In genomic region chr19:4279487-4279886, GRCm38 (mm10) we compare ENCODE assay signal across 13 mouse cellular contexts. TPM values are rescaled to one million over a fixed set of nuclear protein-coding genes. Genes with fewer than 3 reads are reported as not detected.
DNase-seq lines count a peak whose midpoint lies in the region; ATAC-seq and TF ChIP-seq lines count a peak whose summit lies in the region.
"Had no signal": no experiment of that assay in that cellular context is flagged by ENCODE, and none has a peak within 500 bp of the region (broad histone marks: within the 10 kb centered on the region; RNA-seq: fewer than 3 reads in every experiment).

No protein-coding gene starts in this region.

- peaks cover 7% of the 10 kb centered on the region; the same call in 1 of the 2 replicates for H3K9me3 ChIP-seq in embryonic facial prominence, embryonic 10.5 days
- H3K9me3 ChIP-seq: hindbrain, embryonic 13.5 days had no signal

- peaks cover 18% of the 10 kb centered on the region for H3K27me3 ChIP-seq in embryonic facial prominence, embryonic 10.5 days (replicated peaks; ENCODE audit: low read depth, poor library complexity, severe bottlenecking)

- peak; percentile 29 for TF ChIP-seq CTCF in left cerebral cortex, adult 2 months (IDR thresholded peaks at IDR 0.05)

- 89% methylated on average over 1 of the region's 1 CpGs for WGBS in embryonic facial prominence, embryonic 10.5 days

- H3K27ac ChIP-seq in left cerebral cortex, adult 2 months = no peak overlapping the region
- no peak overlapping the region for H3K27ac ChIP-seq in embryonic facial prominence, embryonic 10.5 days (replicated peaks)
- H3K27ac ChIP-seq: hindbrain, embryonic 13.5 days had no signal

- intact Hi-C loops in left cerebral cortex, adult 2 months (cut with DNase I) = no loop called here
- intact Hi-C loops in left cerebral cortex, postnatal 25 days (cut with DNase I) = no loop called here
- intact Hi-C loops in gastrocnemius, postnatal 14 days (cut with DNase I; ENCODE audit: low total_unique reads) = no loop called here

- peaks cover 20% of the 10 kb centered on the region for H3K4me1 ChIP-seq in embryonic facial prominence, embryonic 10.5 days

- H3K36me3 ChIP-seq in embryonic facial prominence, embryonic 10.5 days (replicated peaks) = peaks cover 6% of the 10 kb centered on the region

- peak; percentile 56 for DNase-seq in CD4-positive, CD25-positive, alpha-beta regulatory T cell, adult 2 months (ENCODE audit: low read depth, low spot score)
- DNase-seq in left cerebral cortex, adult 2 months (ENCODE audit: extremely low spot score in 1 of 2, low spot score in 2 of 2) = no peak
- DNase-seq in left cerebral cortex, postnatal 25 days (ENCODE audit: low spot score in 2 of 2) = no peak
- peak; percentile 53 for DNase-seq in A20 (ENCODE audit: low read depth, low spot score)
- DNase-seq in ZHBTc4 (ENCODE audit: low read depth, low spot score) = peak; percentile 88
- no peak for DNase-seq in gastrocnemius, postnatal 14 days
- DNase-seq in embryonic facial prominence, embryonic 10.5 days (ENCODE audit: low spot score) = no peak
- DNase-seq: kidney, postnatal 10 days; layer of hippocampus, postnatal 36 days had no signal

- ATAC-seq in CD4-positive, CD25-positive, alpha-beta regulatory T cell, adult 4 months = no peak
- ATAC-seq: activated CD4-positive, CD25-positive, alpha-beta regulatory T cell, adult 4 months had no signal

- H3K4me3 ChIP-seq in left cerebral cortex, adult 2 months = no peak overlapping the region
- H3K4me3 ChIP-seq in embryonic facial prominence, embryonic 10.5 days = no peak overlapping the region
- H3K4me3 ChIP-seq: erythroblast, embryonic 14.5 days; hindbrain, embryonic 13.5 days had no signal

RNA-seq across cellular contexts. Expression of gene Ankrd13d, which starts 3.5 kb away (rescaled TPM):
- 1 to 10 TPM; 2.4 to 2.5 TPM for polyA plus RNA-seq in CD4-positive, CD25-positive, alpha-beta regulatory T cell, adult 4 months (2017; shearing (Covaris generic))
- total RNA-seq in left cerebral cortex, adult 2 months (2021) = 10 to 100 TPM; 68.7 to 75.0 TPM
- total RNA-seq in left cerebral cortex, postnatal 25 days (2021) = 10 to 100 TPM; 70.0 to 76.6 TPM
- under 1 TPM; 0.62 to 0.90 TPM for total RNA-seq in gastrocnemius, postnatal 14 days (2021)
- polyA plus RNA-seq in embryonic facial prominence, embryonic 10.5 days (2016; fragmentation: Nextera tagmentation; extraction: Ambion mirVana) = 6.3 and 7.6 TPM in 2 replicates

RNA-seq across cellular contexts. Expression of gene Ssh3, which starts 10.5 kb away (rescaled TPM):
- 10 to 100 TPM in 1 of 2 experiments, 1 to 10 TPM in 1; 8.1 to 15.9 TPM for polyA plus RNA-seq in CD4-positive, CD25-positive, alpha-beta regulatory T cell, adult 4 months (2017; shearing (Covaris generic))
- 10 to 100 TPM; 60.9 to 72.6 TPM for total RNA-seq in left cerebral cortex, adult 2 months (2021)
- 10 to 100 TPM; 52.3 to 58.2 TPM for total RNA-seq in left cerebral cortex, postnatal 25 days (2021)
- total RNA-seq in gastrocnemius, postnatal 14 days (2021) = 1 to 10 TPM; 2.6 to 4.4 TPM
- 4.2 and 4.5 TPM in 2 replicates for polyA plus RNA-seq in embryonic facial prominence, embryonic 10.5 days (2016; fragmentation: Nextera tagmentation; extraction: Ambion mirVana)

RNA-seq across cellular contexts. Expression of gene Grk2, which starts 26.5 kb away (rescaled TPM):
- polyA plus RNA-seq in CD4-positive, CD25-positive, alpha-beta regulatory T cell, adult 4 months (2017; shearing (Covaris generic)) = 100 to 1,000 TPM in 1 of 2 experiments, 10 to 100 TPM in 1; 93.7 to 101 TPM
- total RNA-seq in left cerebral cortex, adult 2 months (2021) = 100 to 1,000 TPM; 236 to 248 TPM
- 100 to 1,000 TPM; 217 to 223 TPM for total RNA-seq in left cerebral cortex, postnatal 25 days (2021)
- 10 to 100 TPM; 31.8 to 36.4 TPM for total RNA-seq in gastrocnemius, postnatal 14 days (2021)
- polyA plus RNA-seq in embryonic facial prominence, embryonic 10.5 days (2016; fragmentation: Nextera tagmentation; extraction: Ambion mirVana) = 12.5 and 14.8 TPM in 2 replicates

RNA-seq across cellular contexts. Expression of gene Pold4, which starts 47.8 kb away (rescaled TPM):
- 100 to 1,000 TPM; 117 to 127 TPM for polyA plus RNA-seq in CD4-positive, CD25-positive, alpha-beta regulatory T cell, adult 4 months (2017; shearing (Covaris generic))
- 10 to 100 TPM; 15.4 to 17.6 TPM for total RNA-seq in left cerebral cortex, adult 2 months (2021)
- total RNA-seq in left cerebral cortex, postnatal 25 days (2021) = 10 to 100 TPM; 14.0 to 18.6 TPM
- 10 to 100 TPM; 21.4 to 22.7 TPM for total RNA-seq in gastrocnemius, postnatal 14 days (2021)
- 13.7 and 15.1 TPM in 2 replicates for polyA plus RNA-seq in embryonic facial prominence, embryonic 10.5 days (2016; fragmentation: Nextera tagmentation; extraction: Ambion mirVana)

Comparison
In these comparisons a context has a peak if more than half of its experiments do, and no peak if none do; other contexts are left out.
1. DNase-seq: peak in CD4-positive, CD25-positive, alpha-beta regulatory T cell, adult 2 months (single experiment), A20 (single experiment) and ZHBTc4 (single experiment); none in left cerebral cortex, adult 2 months (0 of 2), left cerebral cortex, postnatal 25 days (0 of 2), gastrocnemius, postnatal 14 days (single experiment) and embryonic facial prominence, embryonic 10.5 days (single experiment).
2. RNA of gene Ankrd13d, which starts 3.5 kb away (total RNA-seq): 70.0 to 76.6 TPM in left cerebral cortex, postnatal 25 days and 68.7 to 75.0 TPM in left cerebral cortex, adult 2 months; 0.62 to 0.90 TPM in gastrocnemius, postnatal 14 days; every median in the first group is over 10 times any median in the second.
3. RNA of gene Ssh3, which starts 10.5 kb away (total RNA-seq): 60.9 to 72.6 TPM in left cerebral cortex, adult 2 months and 52.3 to 58.2 TPM in left cerebral cortex, postnatal 25 days; 2.6 to 4.4 TPM in gastrocnemius, postnatal 14 days; every median in the first group is over 4 times any median in the second.
4. RNA of gene Grk2, which starts 26.5 kb away (total RNA-seq): 236 to 248 TPM in left cerebral cortex, adult 2 months and 217 to 223 TPM in left cerebral cortex, postnatal 25 days; 31.8 to 36.4 TPM in gastrocnemius, postnatal 14 days; every median in the first group is over 4 times any median in the second.